Mouse (Mus musculus): Measurements from ENCODE around the gene Rbmx. TPM values are rescaled to one million over a fixed set of nuclear protein-coding genes. Genes with fewer than 3 reads are reported as not detected.

Rbmx gene
- polyA plus RNA-seq (2014; fragmentation: Illumina TruSeq; extraction: RNeasy Lipid Tissue Mini Kit (QIAGEN cat#74804); ENCODE audit: low read depth, low replicate concordance): 12.5 TPM

DNA sequence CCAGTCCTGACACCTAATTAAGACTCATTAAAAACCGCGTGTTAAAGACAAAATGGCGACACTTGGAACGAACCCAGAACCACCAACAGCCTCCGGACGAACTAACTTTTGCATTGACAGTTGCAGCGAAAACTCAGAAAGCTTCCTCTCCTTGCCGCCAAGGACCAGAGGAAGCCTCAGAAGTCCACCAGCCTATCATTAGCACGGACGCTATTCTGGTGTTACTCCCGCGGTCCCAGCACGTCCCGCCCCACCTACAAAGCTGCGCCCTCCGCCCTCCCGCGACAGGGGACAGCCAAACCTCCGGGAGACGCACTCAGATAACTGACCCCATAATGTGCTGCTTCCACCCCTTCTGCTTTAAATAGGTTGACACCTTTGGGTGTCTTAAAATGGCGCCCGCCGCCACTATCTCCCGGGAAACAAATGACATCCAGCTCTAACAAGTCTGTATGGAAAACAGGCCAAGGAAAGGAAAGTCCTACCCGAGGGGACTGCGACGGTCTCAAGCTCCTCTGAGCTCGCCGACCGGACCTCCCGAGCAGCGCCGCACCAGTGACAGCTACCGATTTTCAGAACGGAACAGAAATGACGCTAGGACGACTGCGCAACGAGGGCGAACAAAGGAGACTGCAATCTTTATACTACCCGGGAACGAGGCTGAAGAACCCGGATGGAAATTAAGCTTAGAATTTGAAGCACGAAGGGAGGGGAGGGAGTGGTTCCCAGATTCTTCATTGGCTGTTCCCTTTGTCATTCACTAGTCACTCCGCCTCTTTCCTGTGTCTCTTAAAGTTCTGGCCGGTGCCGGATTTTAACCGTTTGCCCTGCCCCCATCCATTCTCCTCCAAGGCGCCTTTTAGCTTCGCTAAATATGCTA is at the start of gene Rbmx:
Gene Rbmx (minus strand): TSS at position 670 of the 880 bp plus-strand sequence.

DNA sequence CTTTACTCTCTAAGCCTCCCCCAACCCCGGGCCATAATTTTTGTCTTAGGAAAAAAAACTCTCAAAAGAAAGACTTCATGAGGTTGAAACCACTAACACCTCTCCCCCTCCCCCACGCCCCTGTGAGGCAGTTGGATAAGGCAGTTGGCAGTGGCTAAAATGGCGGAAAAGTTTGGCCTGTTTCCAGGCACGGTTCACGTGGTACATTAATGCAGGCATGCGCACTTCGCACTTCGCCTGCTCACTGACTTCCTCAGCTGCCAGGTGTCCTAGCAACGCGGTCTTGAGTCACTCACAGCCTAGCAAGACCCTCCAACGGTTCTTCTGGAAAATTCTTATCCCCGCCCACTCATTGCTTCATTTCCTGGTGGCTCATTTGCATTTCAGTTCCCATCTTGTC is 15.9 kb upstream of the Rbmx start, which contains the start of gene Gm364:
Gene Gm364 (plus strand): TSS at position 386 of the 400 bp plus-strand sequence.

DNA sequence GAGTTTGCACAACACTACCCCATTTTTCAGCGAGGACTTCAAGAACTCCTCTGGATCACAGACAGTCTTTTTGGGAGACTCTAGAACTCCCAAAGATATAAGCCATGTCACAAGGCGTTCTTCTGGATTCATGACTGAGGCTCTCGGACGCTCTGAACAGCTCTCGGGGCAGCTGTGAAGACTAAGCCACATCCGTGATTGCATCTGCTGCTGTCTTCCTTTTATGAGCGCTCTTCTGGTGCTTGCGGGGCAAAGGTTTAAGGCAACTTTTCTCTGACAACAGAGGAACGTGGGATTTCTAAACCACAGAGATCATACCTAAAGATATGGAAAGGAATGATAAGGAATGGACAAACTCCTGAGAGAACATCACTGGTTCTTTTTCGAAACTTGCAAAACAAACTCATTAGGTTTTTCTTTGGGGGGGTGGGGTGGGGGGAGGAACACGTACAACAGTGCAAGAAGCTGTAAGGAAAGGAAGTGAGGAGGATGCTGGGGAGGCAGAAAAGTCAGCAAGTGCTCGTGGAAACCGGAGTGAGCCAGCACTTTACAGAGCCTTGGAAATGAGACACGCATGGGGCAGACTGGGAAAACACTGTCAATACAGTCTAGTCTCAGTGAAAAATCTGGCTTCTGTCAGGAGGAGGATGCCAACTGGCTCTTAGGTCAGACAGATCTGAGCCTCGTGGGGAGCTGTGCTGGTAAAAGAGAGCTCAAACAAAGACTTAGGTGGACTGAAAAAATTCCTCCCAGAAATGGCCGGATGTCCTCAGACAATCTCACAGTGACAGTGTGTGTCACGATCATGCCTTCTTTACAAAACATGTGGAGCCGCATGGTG is 54.2 kb downstream of the Rbmx start, which contains the start of gene Arhgef6:
Gene Arhgef6 (minus strand): TSS at position 359 of the 841 bp plus-strand sequence.

Other genes starting within 250 kb of the Rbmx start
- gene Cd40lg, start 180.9 kb downstream of the Rbmx start, polyA plus RNA-seq (2014; fragmentation: Illumina TruSeq; extraction: RNeasy Lipid Tissue Mini Kit (QIAGEN cat#74804); ENCODE audit: low read depth, low replicate concordance): 0.28 TPM
- gene Arhgef6, start 54.3 kb downstream of the Rbmx start, polyA plus RNA-seq (2014; fragmentation: Illumina TruSeq; extraction: RNeasy Lipid Tissue Mini Kit (QIAGEN cat#74804); ENCODE audit: low read depth, low replicate concordance): 120 TPM
- 85.0 TPM for gene Gm364, start 16.1 kb upstream of the Rbmx start, polyA plus RNA-seq (2014; fragmentation: Illumina TruSeq; extraction: RNeasy Lipid Tissue Mini Kit (QIAGEN cat#74804); ENCODE audit: low read depth, low replicate concordance)
- not detected for gene Gpr101, start 110.7 kb upstream of the Rbmx start, polyA plus RNA-seq (2014; fragmentation: Illumina TruSeq; extraction: RNeasy Lipid Tissue Mini Kit (QIAGEN cat#74804); ENCODE audit: low read depth, low replicate concordance)